Comparison of ENCODE assay signal across 10 mouse cellular contexts in the genomic region with DNA sequence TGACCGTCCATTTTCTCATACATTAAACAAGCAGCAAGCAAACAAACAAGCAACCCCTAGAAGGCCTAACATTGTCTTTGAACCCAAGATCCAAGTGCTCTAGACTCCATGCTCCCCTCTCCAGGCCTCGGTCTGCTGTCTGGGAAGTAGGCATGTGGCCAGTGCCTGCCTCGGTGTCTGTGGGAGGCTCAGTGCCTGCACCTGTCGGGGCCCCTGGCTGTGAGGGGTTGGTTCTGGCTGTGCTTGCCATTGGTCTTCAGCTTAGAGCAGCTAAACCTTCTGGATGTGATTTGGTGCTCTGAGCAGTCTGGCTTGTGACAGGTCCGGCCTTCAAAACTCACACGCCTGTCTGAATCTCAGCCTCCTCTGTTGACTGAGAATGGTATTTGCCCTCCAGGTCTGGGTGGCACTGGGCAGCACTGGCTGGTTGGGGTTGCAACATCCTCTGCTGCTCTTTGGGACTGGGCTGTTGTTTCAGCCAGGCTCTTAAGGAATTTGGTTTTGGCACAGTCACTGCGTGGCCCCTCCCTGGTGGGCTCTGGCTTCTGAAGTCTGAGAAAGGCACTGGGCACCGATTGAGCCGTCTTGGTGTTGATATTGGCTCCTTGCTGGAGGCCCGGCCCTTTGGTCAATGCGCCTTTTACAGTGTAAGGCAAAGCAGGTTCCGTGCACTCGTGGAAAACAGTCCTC. TPM values are rescaled to one million over a fixed set of nuclear protein-coding genes. Genes with fewer than 3 reads are reported as not detected.
DNase-seq lines count a peak whose midpoint lies in the region; ATAC-seq and TF ChIP-seq lines count a peak whose summit lies in the region.
"Had no signal": no experiment of that assay in that cellular context is flagged by ENCODE, and none has a peak within 500 bp of the region (broad histone marks: within the 10 kb centered on the region; RNA-seq: fewer than 3 reads in every experiment).

No protein-coding gene starts in this region.

- peaks cover 62% of the 10 kb centered on the region for H3K4me1 ChIP-seq in hindbrain, embryonic 13.5 days (replicated peaks)
- peaks cover 65% of the 10 kb centered on the region for H3K4me1 ChIP-seq in liver, embryonic 12.5 days

- no peak for TF ChIP-seq CTCF in C2C12 (IDR thresholded peaks at IDR 0.05; ENCODE audit: control insufficient read depth, insufficient read depth, insufficient read length)

- H3K27me3 ChIP-seq in C2C12 (ENCODE audit: control insufficient read depth, insufficient read depth, insufficient read length) = no peaks in the 10 kb centered on the region
- H3K27me3 ChIP-seq in hindbrain, embryonic 13.5 days = no peaks in the 10 kb centered on the region
- H3K27me3 ChIP-seq in liver, embryonic 12.5 days (replicated peaks) = no peaks in the 10 kb centered on the region

- no peak overlapping the region for H3ac ChIP-seq in C2C12 (ENCODE audit: control insufficient read depth, insufficient read length, low read depth)

- H3K4me2 ChIP-seq in hindbrain, embryonic 13.5 days = no peak overlapping the region
- no peak overlapping the region for H3K4me2 ChIP-seq in liver, embryonic 12.5 days

- peaks cover 18% of the 10 kb centered on the region for H3K79me3 ChIP-seq in C2C12 (ENCODE audit: low read depth)

- peaks cover 17% of the 10 kb centered on the region for H3K36me3 ChIP-seq in C2C12 (ENCODE audit: control insufficient read depth, insufficient read depth)
- H3K36me3 ChIP-seq in hindbrain, embryonic 13.5 days = no peaks in the 10 kb centered on the region
- peaks cover 13% of the 10 kb centered on the region for H3K36me3 ChIP-seq in liver, embryonic 12.5 days

- H3K9me3 ChIP-seq in hindbrain, embryonic 13.5 days = no peaks in the 10 kb centered on the region
- no peaks in the 10 kb centered on the region for H3K9me3 ChIP-seq in liver, embryonic 12.5 days (replicated peaks)

- peak overlapping the region; percentile 61 for H3K27ac ChIP-seq in hindbrain, embryonic 13.5 days
- H3K27ac ChIP-seq in liver, embryonic 12.5 days = peak overlapping the region; percentile 53

- 0 out of 2 replicates have a peak, but pooled peaks have one; percentile 11 for ATAC-seq in hindbrain, embryonic 13.5 days (ENCODE audit: low FRiP score)
- no peak for ATAC-seq in liver, embryonic 12.5 days
- ATAC-seq: CD4-positive, CD25-positive, alpha-beta regulatory T cell, adult 4 months had no signal

- no peak overlapping the region for H3K9ac ChIP-seq in hindbrain, embryonic 13.5 days
- H3K9ac ChIP-seq in liver, embryonic 12.5 days = no peak overlapping the region

- peaks cover 61% of the 10 kb centered on the region for H3K79me2 ChIP-seq in C2C12 (ENCODE audit: control insufficient read depth, insufficient read depth)

- WGBS in hindbrain, embryonic 13.5 days = 64% methylated on average over 13 of the region's 13 CpGs
- 62% methylated on average over 13 of the region's 13 CpGs for WGBS in liver, embryonic 12.5 days (ENCODE audit: insufficient replicate concordance)

- DNase-seq in cerebellum, postnatal 25 days = peak; percentile 50 to 55
- DNase-seq in cerebellum, adult 9-11 months = no peak
- DNase-seq in layer of hippocampus, adult 18-20 months (ENCODE audit: low spot score in 2 of 2) = no peak
- DNase-seq in ovary, postnatal 14 days (ENCODE audit: low spot score) = no peak
- DNase-seq in right cerebral cortex, adult 2 months (ENCODE audit: low spot score in 2 of 2) = no peak
- DNase-seq: cerebellum, adult 11-12 months had no signal

- no peak overlapping the region for H3K4me3 ChIP-seq in C2C12 (ENCODE audit: insufficient read depth, poor library complexity, severe bottlenecking)
- no peak overlapping the region for H3K4me3 ChIP-seq in hindbrain, embryonic 13.5 days
- H3K4me3 ChIP-seq in liver, embryonic 12.5 days = no peak overlapping the region

TF ChIP-seq in C2C12, 6 proteins besides CTCF, POLR2A, EP300 and RAD21:
- TF ChIP-seq USF1 (IDR thresholded peaks at IDR 0.05; ENCODE audit: low read depth) (no peak), MAX (IDR thresholded peaks at IDR 0.05) (no peak), CEBPB (IDR thresholded peaks at IDR 0.05; ENCODE audit: low read depth) (peak; percentile 78), MYOG (IDR thresholded peaks at IDR 0.05; ENCODE audit: control insufficient read depth, extremely low read depth, insufficient read length) (no peak), MYOD1 (IDR thresholded peaks at IDR 0.05; ENCODE audit: control insufficient read depth, insufficient read length, low read depth) (peak; percentile 10), FOSL1 (IDR thresholded peaks at IDR 0.05; ENCODE audit: insufficient read depth, low read length, poor library complexity, severe bottlenecking) (no peak)

RNA-seq across cellular contexts. Expression of a gene that starts 19.4 kb away (rescaled TPM):
- 8.2 TPM for polyA plus RNA-seq in C2C12 (2012; fragmentation: generic; extraction: Trizol)
- polyA plus RNA-seq in hindbrain, embryonic 13.5 days (2015; fragmentation: Nextera tagmentation; extraction: Ambion mirVana) = 2.1 TPM in 2 replicates
- polyA plus RNA-seq in liver, embryonic 12.5 days (2016; fragmentation: Nextera tagmentation; extraction: Ambion mirVana) = 5.7 and 6.0 TPM in 2 replicates
- total RNA-seq in layer of hippocampus, adult 18-20 months (2021) = 1 to 10 TPM; 7.6 to 8.0 TPM

RNA-seq across cellular contexts. Expression of a gene that starts 20.7 kb away (rescaled TPM):
- 0.14 TPM for polyA plus RNA-seq in C2C12 (2012; fragmentation: generic; extraction: Trizol)
- not detected in 2 replicates for polyA plus RNA-seq in hindbrain, embryonic 13.5 days (2015; fragmentation: Nextera tagmentation; extraction: Ambion mirVana)
- 0.28 and 0.56 TPM in 2 replicates for polyA plus RNA-seq in liver, embryonic 12.5 days (2016; fragmentation: Nextera tagmentation; extraction: Ambion mirVana)
- 1 to 10 TPM; 2.6 to 2.9 TPM for total RNA-seq in layer of hippocampus, adult 18-20 months (2021)

Comparison
In these comparisons a context has a peak if more than half of its experiments do, and no peak if none do; other contexts are left out.
1. DNase-seq: peak in cerebellum, postnatal 25 days (2 of 2); none in cerebellum, adult 9-11 months (single experiment), layer of hippocampus, adult 18-20 months (0 of 2), ovary, postnatal 14 days (single experiment) and right cerebral cortex, adult 2 months (0 of 2).